Mouse (Mus musculus): ENCODE results near the gene Ffar4.

DNA sequence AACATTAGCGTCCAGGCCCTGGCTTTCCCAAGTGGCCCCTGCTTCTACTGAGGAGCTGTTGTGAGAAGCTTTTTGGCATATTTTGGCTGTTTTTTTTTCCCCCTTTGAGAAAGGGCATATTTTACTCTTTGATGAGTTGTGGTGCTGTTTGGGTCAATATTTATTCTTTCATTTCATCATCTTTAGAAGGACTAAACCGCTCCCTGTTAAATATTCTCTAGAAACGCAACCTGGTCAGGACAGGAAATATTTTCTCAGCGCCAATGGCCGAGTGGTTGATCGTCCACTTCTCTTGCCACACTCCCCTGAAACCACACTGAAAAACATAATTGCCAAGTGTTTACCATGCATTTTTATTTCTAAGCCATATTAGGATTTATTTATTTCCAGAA lies 28.3 kb downstream of the Ffar4 start, which contains the start of gene Rbp4:
- TF ChIP-seq POLR2A (IDR thresholded peaks at IDR 0.05; ENCODE audit: insufficient read length, low read depth), result no peak
- TF ChIP-seq MAX (IDR thresholded peaks at IDR 0.05; ENCODE audit: low read depth), result no peak
- no peak for TF ChIP-seq TCF12 (IDR thresholded peaks at IDR 0.05; ENCODE audit: insufficient read depth, poor library complexity, severe bottlenecking)
- no peak for TF ChIP-seq REST (IDR thresholded peaks at IDR 0.05; ENCODE audit: insufficient read depth, insufficient read length)
- no peak for TF ChIP-seq USF1 (IDR thresholded peaks at IDR 0.05; ENCODE audit: low read depth)
